Mouse (Mus musculus): ENCODE data around the gene Naa35. TPM values are rescaled to one million over a fixed set of nuclear protein-coding genes. Genes with fewer than 3 reads are reported as not detected.

The Naa35 gene
- polyA plus RNA-seq, 1 experiment from 2014 or later: 83.5 TPM

DNA sequence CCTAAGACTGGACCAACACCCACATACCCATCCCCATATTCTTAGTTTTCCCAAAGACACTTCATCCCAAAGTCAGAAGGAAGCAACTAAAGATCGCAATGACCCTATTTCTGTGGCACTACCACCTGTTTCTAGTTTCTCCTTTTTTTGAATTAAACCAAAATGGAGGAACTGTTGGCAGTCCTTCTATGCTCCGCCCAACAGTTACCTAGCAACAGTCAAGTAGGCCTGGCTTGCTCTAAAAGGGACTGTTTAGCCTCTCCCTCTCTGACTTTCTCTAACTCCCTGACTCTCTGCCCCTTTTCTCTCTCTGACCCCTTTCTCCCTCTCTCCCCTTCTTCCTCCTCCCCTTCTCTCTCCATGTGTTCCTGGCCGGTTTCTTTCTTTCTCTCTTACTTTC lies 100.2 kb downstream of the Naa35 start:
- no peak overlapping the region for H3K4me2 ChIP-seq
- no peaks in the 10 kb centered on the region for H3K36me3 ChIP-seq (ENCODE audit: insufficient read depth)
- no peaks in the 10 kb centered on the region for H3K4me1 ChIP-seq (ENCODE audit: insufficient read depth)
- ATAC-seq (ENCODE audit: insufficient read depth) (no peak), DNase-seq (no peak)
- TF ChIP-seq CTCF (IDR thresholded peaks at IDR 0.05; ENCODE audit: low read depth): no peak
- no peak overlapping the region for H3K4me3 ChIP-seq (ENCODE audit: low read depth, low read length)
- no peaks in the 10 kb centered on the region for H3K27me3 ChIP-seq (ENCODE audit: insufficient read depth, low read length)
- no peak overlapping the region for H3K27ac ChIP-seq (ENCODE audit: low read depth)
- H3K9me3 ChIP-seq (ENCODE audit: low read depth, low read length): no peaks in the 10 kb centered on the region
- 76% methylated on average over 3 of the region's 3 CpGs for WGBS
- no peak overlapping the region for H3K9ac ChIP-seq

Other genes with a start within 250 kb of the Naa35 start
- gene Agtpbp1, start within 50 bp of the Naa35 start, polyA plus RNA-seq (2014; fragmentation: Nextera tagmentation; extraction: Ambion mirVana): 18.2 and 22.7 TPM in 2 replicates
- 39.2 and 44.1 TPM in 2 replicates for gene Golm1, start 90.6 kb downstream of the Naa35 start, polyA plus RNA-seq (2014; fragmentation: Nextera tagmentation; extraction: Ambion mirVana)
- gene 4921517D22Rik, start 108.8 kb downstream of the Naa35 start, polyA plus RNA-seq (2014; fragmentation: Nextera tagmentation; extraction: Ambion mirVana): not detected in 2 replicates
- gene Spata31d1a, start 125.1 kb downstream of the Naa35 start, polyA plus RNA-seq (2014; fragmentation: Nextera tagmentation; extraction: Ambion mirVana): not detected in 2 replicates
- not detected in 2 replicates for gene Spata31d1b, start 127.0 kb downstream of the Naa35 start, polyA plus RNA-seq (2014; fragmentation: Nextera tagmentation; extraction: Ambion mirVana)
- not detected in 2 replicates for gene Spata31d1d, start 146.5 kb downstream of the Naa35 start, polyA plus RNA-seq (2014; fragmentation: Nextera tagmentation; extraction: Ambion mirVana)
- 0.24 TPM in 1 of 2 replicates, not detected in the other for gene 1700014D04Rik, start 161.5 kb downstream of the Naa35 start, polyA plus RNA-seq (2014; fragmentation: Nextera tagmentation; extraction: Ambion mirVana)
- 105 and 121 TPM in 2 replicates for gene Isca1, start 184.6 kb downstream of the Naa35 start, polyA plus RNA-seq (2014; fragmentation: Nextera tagmentation; extraction: Ambion mirVana)
- not detected in 2 replicates for gene Gm49354, start 197.0 kb downstream of the Naa35 start, polyA plus RNA-seq (2014; fragmentation: Nextera tagmentation; extraction: Ambion mirVana)
- gene Tut7, start 237.9 kb downstream of the Naa35 start, polyA plus RNA-seq (2014; fragmentation: Nextera tagmentation; extraction: Ambion mirVana): 44.3 and 44.6 TPM in 2 replicates